Mouse (Mus musculus) liver, embryonic 11.5 days (tissue): ENCODE measurements at regions not wholly inside any gene's neighbourhood (a gene's known extent, or its start where the extent isn't known, plus 50 kb on each side); places are given as distances from the start of the nearest gene placed in this dataset.

Source experiments
- ATAC-seq: fragments of 200-750 bp; cut with Nextera tagmentation; replicated peaks from 2 replicates; pipeline ENCODE4 v1.8.0; 2017; ENCODE audit warnings: moderate number of reproducible peaks, mild to moderate bottlenecking, moderate TSS enrichment, moderate library complexity; ENCODE audit not compliant: low FRiP score
- DNase-seq: peaks from one replicate; pipeline ENCODE4 v3.0.0-alpha.2; 2017; ENCODE audit warnings: low spot score
- H3K27ac ChIP-seq: fragments of 300-500 bp; sonication (generic); 2 replicates; pipeline ENCODE4 v1.5.1; 2014; ENCODE audit warnings: mild to moderate bottlenecking, low read depth, low read length, control low read depth
- H3K27me3 ChIP-seq: fragments of 300-500 bp; sonication (generic); replicated peaks from 2 replicates; pipeline ENCODE4 v1.6.1; 2014; ENCODE audit warnings: low read length, mixed read lengths; ENCODE audit not compliant: control insufficient read depth, insufficient read depth
- H3K36me3 ChIP-seq: fragments of 300-500 bp; sonication (generic); 2 replicates; pipeline ENCODE4 v1.6.1; 2014; ENCODE audit warnings: mild to moderate bottlenecking, low read length, moderate library complexity, mixed read lengths; ENCODE audit not compliant: control insufficient read depth, insufficient read depth
- H3K4me1 ChIP-seq: fragments of 300-500 bp; sonication (generic); replicated peaks from 2 replicates; pipeline ENCODE4 v1.6.1; 2014; ENCODE audit warnings: low read length, mixed read lengths; ENCODE audit not compliant: control insufficient read depth, insufficient read depth
- H3K4me2 ChIP-seq: fragments of 300-500 bp; sonication (generic); 2 replicates; pipeline ENCODE4 v1.6.1; 2014; ENCODE audit warnings: mild to moderate bottlenecking, control low read depth, moderate library complexity
- H3K4me3 ChIP-seq: fragments of 300-500 bp; sonication (generic); 2 replicates; pipeline ENCODE4 v1.5.1; 2014; ENCODE audit warnings: low read depth, low read length, control low read depth
- H3K9ac ChIP-seq: fragments of 300-500 bp; sonication (generic); 2 replicates; pipeline ENCODE4 v1.6.1; 2014; ENCODE audit warnings: low read depth, low read length, control low read depth
- H3K9me3 ChIP-seq: fragments of 300-500 bp; sonication (generic); 2 replicates; pipeline ENCODE4 v1.6.1; 2016; ENCODE audit warnings: low read length, inconsistent platforms, mixed read lengths; ENCODE audit not compliant: control insufficient read depth
- WGBS: fragments of 180-500 bp; shearing (Covaris S2); extraction: QIAGEN DNeasy Blood & Tissue Kit; methylation state at CpG from one replicate; pipeline ENCODE4 v1.1.7; 2014; 5-methylcytosine and 5-hydroxymethylcytosine counted together

DNA sequence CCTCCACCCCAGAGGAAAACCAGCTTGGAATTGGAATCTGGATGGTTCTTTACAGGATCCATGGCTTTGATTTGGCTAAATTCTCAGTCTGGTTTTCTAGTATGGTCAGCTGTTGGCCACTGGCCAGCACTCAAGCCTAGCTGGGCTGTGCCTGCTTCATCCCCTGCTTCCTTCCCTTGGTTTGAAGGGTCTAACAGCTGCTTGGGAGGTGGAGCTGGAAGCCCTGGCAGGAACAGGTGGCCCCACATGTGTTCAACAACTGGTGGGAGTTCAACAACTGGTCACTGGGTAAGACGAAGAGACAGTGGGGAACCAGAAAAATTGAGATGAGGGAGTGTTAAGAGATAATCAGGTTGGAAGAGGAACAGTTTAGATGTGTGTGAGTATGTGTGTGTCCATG lies 82.3 kb upstream of the C2cd4b start:
- Histone ChIP-seq H3K9ac (no peak overlapping the region), H3K27me3 (no peaks in the 10 kb centered on the region), H3K36me3 (no peaks in the 10 kb centered on the region), H3K4me2 (no peak overlapping the region), H3K4me3 (no peak overlapping the region), H3K4me1 (no peaks in the 10 kb centered on the region), H3K9me3 (no peaks in the 10 kb centered on the region), H3K27ac (no peak overlapping the region)
- no peak for ATAC-seq
- 47% methylated on average over 1 of the region's 1 CpGs for WGBS
- DNase-seq, result no peak

GRCm38 (mm10) chr9:67683367-67683766 lies 75.9 kb upstream of the C2cd4b start:
- WGBS, result 11% methylated on average over 7 of the region's 7 CpGs
- H3K4me3 ChIP-seq, result no peak overlapping the region
- no peaks in the 10 kb centered on the region for H3K27me3 ChIP-seq
- H3K27ac ChIP-seq, result no peak overlapping the region
- H3K9me3 ChIP-seq, result peaks cover 3% of the 10 kb centered on the region; the same call in 1 of the 2 replicates
- ATAC-seq (no peak), DNase-seq (peak; percentile 61)
- no peaks in the 10 kb centered on the region for H3K36me3 ChIP-seq
- no peaks in the 10 kb centered on the region for H3K4me1 ChIP-seq
- no peak overlapping the region for H3K4me2 ChIP-seq
- H3K9ac ChIP-seq, result no peak overlapping the region

DNA sequence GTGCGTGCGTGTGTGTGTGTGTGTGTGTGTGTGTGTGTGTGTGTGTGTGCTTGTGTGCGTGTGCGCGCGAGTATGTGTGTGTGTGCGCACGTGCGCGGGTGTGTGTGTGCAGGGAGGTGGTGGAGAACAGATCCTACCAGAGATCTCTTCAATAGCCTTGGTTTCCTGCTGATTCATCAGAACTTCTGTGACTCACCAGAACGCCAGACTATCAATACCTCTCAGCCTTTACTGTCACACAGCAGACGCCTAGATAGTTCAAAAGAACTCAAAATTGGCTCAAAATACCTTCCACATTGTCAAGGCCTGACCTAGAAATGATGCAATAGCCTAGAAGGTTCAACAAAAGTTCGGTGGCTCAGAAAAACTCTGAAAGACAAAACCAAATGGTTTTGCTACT lies 66.8 kb upstream of the C2cd4b start:
- H3K36me3 ChIP-seq, result no peaks in the 10 kb centered on the region
- no peaks in the 10 kb centered on the region for H3K9me3 ChIP-seq
- no peak overlapping the region for H3K4me2 ChIP-seq
- ATAC-seq (no peak), DNase-seq (no peak)
- WGBS, result 83% methylated on average over 13 of the region's 13 CpGs
- H3K27ac ChIP-seq, result no peak overlapping the region
- no peak overlapping the region for H3K4me3 ChIP-seq
- H3K27me3 ChIP-seq, result no peaks in the 10 kb centered on the region
- no peaks in the 10 kb centered on the region for H3K4me1 ChIP-seq
- H3K9ac ChIP-seq, result no peak overlapping the region

DNA sequence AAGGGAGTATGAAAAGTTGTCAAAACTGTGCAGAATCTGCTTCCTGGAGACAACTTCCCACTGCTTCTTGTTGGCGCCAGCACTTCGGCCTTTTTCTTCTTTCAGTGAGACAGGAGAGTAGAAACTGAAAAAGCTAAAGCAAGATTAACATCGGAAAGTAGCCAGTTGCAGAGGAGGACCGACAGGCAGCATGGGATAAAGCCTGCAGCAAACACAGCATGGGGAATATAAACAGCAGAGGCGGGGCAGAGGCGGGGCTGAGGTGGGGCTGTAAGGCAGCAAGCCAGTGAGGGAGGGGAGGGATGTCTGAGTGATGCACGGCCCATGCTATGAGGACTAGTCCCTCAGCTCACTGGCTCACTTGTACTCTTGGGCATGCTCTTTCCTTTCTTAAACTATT lies 65.5 kb upstream of the C2cd4b start:
- H3K36me3 ChIP-seq, result no peaks in the 10 kb centered on the region
- ATAC-seq (no peak), DNase-seq (no peak)
- H3K9me3 ChIP-seq, result no peaks in the 10 kb centered on the region
- no peak overlapping the region for H3K4me2 ChIP-seq
- no peak overlapping the region for H3K9ac ChIP-seq
- H3K4me3 ChIP-seq, result no peak overlapping the region
- H3K27me3 ChIP-seq, result no peaks in the 10 kb centered on the region
- H3K4me1 ChIP-seq, result no peaks in the 10 kb centered on the region
- 21% methylated on average over 7 of the region's 7 CpGs for WGBS
- no peak overlapping the region for H3K27ac ChIP-seq

GRCm38 (mm10) chr9:67698796-67699195 lies 60.4 kb upstream of the C2cd4b start:
- no peaks in the 10 kb centered on the region for H3K36me3 ChIP-seq
- H3K27ac ChIP-seq, result no peak overlapping the region
- H3K4me2 ChIP-seq, result no peak overlapping the region
- peaks cover 9% of the 10 kb centered on the region for H3K27me3 ChIP-seq
- H3K4me1 ChIP-seq, result no peaks in the 10 kb centered on the region
- no peak overlapping the region for H3K4me3 ChIP-seq
- DNase-seq (no peak), ATAC-seq (no peak)
- H3K9me3 ChIP-seq, result no peaks in the 10 kb centered on the region
- 73% methylated on average over 2 of the region's 2 CpGs for WGBS
- H3K9ac ChIP-seq, result no peak overlapping the region

GRCm38 (mm10) chr9:67699846-67700579 lies 59.2 kb upstream of the C2cd4b start:
- Histone ChIP-seq H3K36me3 (no peaks in the 10 kb centered on the region), H3K27ac (no peak overlapping the region), H3K9ac (no peak overlapping the region), H3K4me2 (peak overlapping the region; percentile 61), H3K9me3 (no peaks in the 10 kb centered on the region), H3K4me3 (peak overlapping the region; percentile 33), H3K27me3 (peaks cover 9% of the 10 kb centered on the region), H3K4me1 (no peaks in the 10 kb centered on the region)
- WGBS, result 21% methylated on average over 35 of the region's 35 CpGs
- peak; percentile 37 for DNase-seq
- no peak for ATAC-seq

GRCm38 (mm10) chr9:67708246-67708960 lies 50.8 kb upstream of the C2cd4b start:
- DNase-seq (no peak), ATAC-seq (no peak)
- 58% methylated on average over 5 of the region's 5 CpGs for WGBS
- no peak overlapping the region for H3K27ac ChIP-seq
- H3K9ac ChIP-seq, result no peak overlapping the region
- H3K36me3 ChIP-seq, result no peaks in the 10 kb centered on the region
- no peaks in the 10 kb centered on the region for H3K4me1 ChIP-seq
- H3K4me3 ChIP-seq, result no peak overlapping the region
- H3K27me3 ChIP-seq, result no peaks in the 10 kb centered on the region
- no peaks in the 10 kb centered on the region for H3K9me3 ChIP-seq
- no peak overlapping the region for H3K4me2 ChIP-seq
